Mouse (Mus musculus): ENCODE measurements around the gene Mast1. TPM values are rescaled to one million over a fixed set of nuclear protein-coding genes. Genes with fewer than 3 reads are reported as not detected.

The Mast1 gene
- polyA plus RNA-seq, 1 experiment from 2014 or later = 81.1 TPM

GRCm38 (mm10) chr8:84933767-84934559 lies 3.2 kb downstream of the Mast1 start:
- no peaks in the 10 kb centered on the region for H3K9me3 ChIP-seq
- H3K4me1 ChIP-seq (replicated peaks) = peaks cover 28% of the 10 kb centered on the region
- no peak overlapping the region for H3K9ac ChIP-seq
- peak overlapping the region; percentile 70 for H3K4me2 ChIP-seq
- no peak for ATAC-seq (ENCODE audit: low FRiP score, low read depth)
- H3K36me3 ChIP-seq = peaks cover 20% of the 10 kb centered on the region
- H3K4me3 ChIP-seq = peak overlapping the region; percentile 81
- WGBS = 83% methylated on average over 16 of the region's 16 CpGs
- H3K27me3 ChIP-seq = no peaks in the 10 kb centered on the region
- no peak overlapping the region for H3K27ac ChIP-seq (replicated peaks)

DNA sequence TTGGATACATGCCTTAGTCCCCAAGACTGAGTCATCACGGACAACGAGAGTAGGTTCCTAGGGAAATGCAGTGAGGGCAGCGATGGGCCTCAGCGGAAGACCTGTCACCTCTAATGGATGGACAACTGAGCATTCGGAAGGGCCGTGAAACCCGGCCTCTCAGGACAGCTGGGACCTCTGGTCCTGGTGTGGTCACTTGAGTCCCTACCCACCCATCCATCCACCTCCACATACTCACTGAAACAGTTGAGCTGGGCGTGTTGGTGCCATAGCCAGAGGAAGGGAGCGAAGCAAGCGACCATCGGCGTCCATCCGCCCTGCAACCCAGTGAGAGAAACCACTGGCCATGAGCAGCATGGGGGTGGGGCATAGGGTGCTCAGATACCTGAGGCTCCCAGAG lies 6.6 kb downstream of the Mast1 start:
- H3K4me2 ChIP-seq = no peak overlapping the region
- H3K4me1 ChIP-seq (replicated peaks) = peaks cover 27% of the 10 kb centered on the region
- no peaks in the 10 kb centered on the region for H3K9me3 ChIP-seq
- no peak overlapping the region for H3K9ac ChIP-seq
- 88% methylated on average over 13 of the region's 13 CpGs for WGBS
- peaks cover 39% of the 10 kb centered on the region for H3K36me3 ChIP-seq
- no peak overlapping the region for H3K27ac ChIP-seq (replicated peaks)
- H3K27me3 ChIP-seq = no peaks in the 10 kb centered on the region
- H3K4me3 ChIP-seq = no peak overlapping the region
- ATAC-seq (ENCODE audit: low FRiP score, low read depth) = no peak

GRCm38 (mm10) chr8:84928456-84929306 lies 8.5 kb downstream of the Mast1 start:
- peak; percentile 71 for ATAC-seq (ENCODE audit: low FRiP score, low read depth)
- Histone ChIP-seq H3K9ac (no peak overlapping the region), H3K9me3 (no peaks in the 10 kb centered on the region), H3K27ac (replicated peaks) (no peak overlapping the region), H3K36me3 (peaks cover 53% of the 10 kb centered on the region), H3K27me3 (no peaks in the 10 kb centered on the region), H3K4me3 (peak overlapping the region; percentile 25), H3K4me1 (replicated peaks) (peaks cover 8% of the 10 kb centered on the region), H3K4me2 (peak overlapping the region; percentile 53)
- 2% methylated on average over 46 of the region's 52 CpGs for WGBS

GRCm38 (mm10) chr8:84927513-84927912 lies 9.6 kb downstream of the Mast1 start:
- 85% methylated on average over 1 of the region's 1 CpGs for WGBS
- Histone ChIP-seq H3K4me3 (no peak overlapping the region), H3K27me3 (no peaks in the 10 kb centered on the region), H3K4me1 (replicated peaks) (peaks cover 6% of the 10 kb centered on the region), H3K9ac (no peak overlapping the region), H3K36me3 (peaks cover 61% of the 10 kb centered on the region), H3K4me2 (no peak overlapping the region), H3K27ac (replicated peaks) (no peak overlapping the region), H3K9me3 (no peaks in the 10 kb centered on the region)
- ATAC-seq (ENCODE audit: low FRiP score, low read depth) = no peak

DNA sequence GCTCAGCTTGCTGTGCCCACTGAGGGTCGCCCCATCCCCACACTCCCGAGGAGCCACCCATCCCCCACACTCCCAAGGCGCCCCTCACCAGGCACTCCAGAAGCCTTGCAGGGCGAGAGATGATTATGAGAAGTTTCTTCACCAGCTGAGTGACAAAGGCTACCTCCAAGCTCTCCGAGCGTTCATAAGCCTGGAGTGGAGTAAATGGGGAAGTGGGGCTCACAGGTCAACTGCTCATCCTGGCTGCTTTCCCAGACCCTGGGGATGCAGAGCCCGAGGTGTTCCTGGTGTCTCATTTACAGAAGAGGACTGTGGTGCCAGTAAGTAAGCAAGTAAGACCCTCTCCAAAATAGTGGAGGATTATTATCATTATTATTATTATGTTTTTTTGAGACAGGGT lies 11.6 kb downstream of the Mast1 start:
- Histone ChIP-seq H3K36me3 (peaks cover 65% of the 10 kb centered on the region), H3K9ac (no peak overlapping the region), H3K9me3 (no peaks in the 10 kb centered on the region), H3K27ac (replicated peaks) (no peak overlapping the region), H3K4me1 (replicated peaks) (peaks cover 6% of the 10 kb centered on the region), H3K4me2 (no peak overlapping the region), H3K4me3 (no peak overlapping the region), H3K27me3 (no peaks in the 10 kb centered on the region)
- 72% methylated on average over 7 of the region's 7 CpGs for WGBS
- no peak for ATAC-seq (ENCODE audit: low FRiP score, low read depth)

DNA sequence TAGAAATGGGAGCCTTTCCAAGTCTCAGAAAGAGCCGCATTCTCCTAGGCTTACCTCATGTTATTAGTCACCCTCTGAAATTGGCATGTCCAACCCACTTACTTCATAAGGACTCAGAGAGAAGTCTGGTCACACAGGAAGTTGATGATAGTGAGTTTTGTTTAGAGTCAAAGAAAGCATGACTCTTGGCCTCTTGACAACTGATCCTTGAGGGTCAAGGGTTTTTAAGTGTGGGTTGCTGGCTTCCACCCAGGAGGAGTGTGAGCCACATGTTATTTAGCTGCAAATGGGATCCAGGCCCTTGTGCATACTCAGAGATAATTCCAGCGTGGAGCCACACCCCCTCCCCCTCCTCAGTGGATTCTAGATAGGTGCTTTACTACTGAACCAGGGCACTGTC lies 15.6 kb downstream of the Mast1 start:
- ATAC-seq (ENCODE audit: low FRiP score, low read depth) = no peak
- H3K27ac ChIP-seq (replicated peaks) = no peak overlapping the region
- H3K9ac ChIP-seq = no peak overlapping the region
- peaks cover 87% of the 10 kb centered on the region for H3K36me3 ChIP-seq
- no peaks in the 10 kb centered on the region for H3K9me3 ChIP-seq
- 0 out of 2 replicates have a peak, but pooled peaks cover 2% of the 10 kb centered on the region for H3K27me3 ChIP-seq
- no peaks in the 10 kb centered on the region for H3K4me1 ChIP-seq (replicated peaks)
- no peak overlapping the region for H3K4me2 ChIP-seq
- no peak overlapping the region for H3K4me3 ChIP-seq
- 85% methylated on average over 2 of the region's 2 CpGs for WGBS

GRCm38 (mm10) chr8:84918646-84919045 lies 18.5 kb downstream of the Mast1 start:
- Histone ChIP-seq H3K27me3 (peaks cover 14% of the 10 kb centered on the region; the same call in 1 of the 2 replicates), H3K9me3 (no peaks in the 10 kb centered on the region)
- ATAC-seq (ENCODE audit: low FRiP score, low read depth) = no peak

GRCm38 (mm10) chr8:84917781-84918180 lies 19.4 kb downstream of the Mast1 start:
- no peak overlapping the region for H3K9ac ChIP-seq
- no peak for ATAC-seq (ENCODE audit: low FRiP score, low read depth)
- H3K27ac ChIP-seq (replicated peaks) = no peak overlapping the region
- H3K9me3 ChIP-seq = no peaks in the 10 kb centered on the region
- 33% methylated on average over 20 of the region's 20 CpGs for whole genome bisulfite sequencing
- H3K4me3 ChIP-seq = no peak overlapping the region
- no peak overlapping the region for H3K4me2 ChIP-seq
- peaks cover 4% of the 10 kb centered on the region; the same call in 1 of the 2 replicates for H3K4me1 ChIP-seq (replicated peaks)
- peaks cover 14% of the 10 kb centered on the region; the same call in 1 of the 2 replicates for H3K27me3 ChIP-seq
- peaks cover 93% of the 10 kb centered on the region for H3K36me3 ChIP-seq

More at GRCm38 (mm10) chr8:84918646-84919045, 18.5 kb downstream of the Mast1 start:
- WGBS = 94% methylated on average over 15 of the region's 15 CpGs
- H3K4me1 ChIP-seq (replicated peaks) = no peaks in the 10 kb centered on the region
- no peak overlapping the region for H3K4me3 ChIP-seq
- H3K9ac ChIP-seq = no peak overlapping the region
- H3K27ac ChIP-seq (replicated peaks) = no peak overlapping the region
- H3K36me3 ChIP-seq = peaks cover 93% of the 10 kb centered on the region
- no peak overlapping the region for H3K4me2 ChIP-seq

DNA sequence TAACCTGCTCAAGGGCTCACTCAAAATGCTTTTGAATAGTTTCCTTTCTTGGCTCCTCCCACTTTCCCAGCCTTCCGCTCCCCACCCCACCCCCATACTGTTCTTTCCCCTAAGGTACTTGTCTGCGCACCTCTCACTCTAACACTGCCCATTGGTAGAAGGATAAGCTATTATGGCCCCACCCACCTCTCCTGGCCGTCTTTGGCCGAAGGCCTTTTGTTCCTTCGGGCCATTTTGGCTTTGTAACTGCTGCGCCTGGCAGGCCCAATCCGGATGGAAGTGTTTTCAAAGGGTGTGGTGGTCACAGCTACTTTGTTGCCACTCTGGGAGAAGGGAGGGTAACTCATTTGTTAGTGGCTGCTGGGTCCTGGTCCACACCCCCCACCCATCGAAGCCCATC lies 21.9 kb downstream of the Mast1 start:
- H3K27ac ChIP-seq (replicated peaks) = no peak overlapping the region
- no peak for ATAC-seq (ENCODE audit: low FRiP score, low read depth)
- H3K27me3 ChIP-seq = peaks cover 19% of the 10 kb centered on the region; the same call in 1 of the 2 replicates
- H3K36me3 ChIP-seq = peaks cover 90% of the 10 kb centered on the region
- H3K9ac ChIP-seq = no peak overlapping the region
- no peak overlapping the region for H3K4me3 ChIP-seq
- H3K4me2 ChIP-seq = no peak overlapping the region
- WGBS = 91% methylated on average over 8 of the region's 8 CpGs
- H3K9me3 ChIP-seq = no peaks in the 10 kb centered on the region
- H3K4me1 ChIP-seq (replicated peaks) = peaks cover 5% of the 10 kb centered on the region; the same call in 1 of the 2 replicates

DNA sequence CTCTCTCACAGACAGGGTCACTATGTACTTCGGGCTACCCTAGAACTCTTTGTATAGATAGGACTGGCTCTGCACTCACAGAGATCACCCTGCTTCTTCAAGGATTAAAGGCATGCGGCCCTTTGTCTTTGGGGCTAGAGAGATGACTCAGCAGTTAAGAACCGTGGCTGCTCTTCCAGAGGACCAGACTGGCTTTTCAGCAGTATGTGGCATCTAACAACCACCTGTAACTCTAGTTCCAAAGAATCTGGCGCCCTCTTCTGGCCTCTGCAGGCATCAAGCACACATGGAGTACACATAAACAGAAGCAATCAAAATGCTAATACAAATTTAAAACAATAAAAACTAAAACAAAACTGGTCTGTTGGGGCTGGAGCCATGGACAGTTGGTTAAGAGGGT lies 23.2 kb downstream of the Mast1 start:
- Histone ChIP-seq H3K9me3 (no peaks in the 10 kb centered on the region), H3K27me3 (peaks cover 17% of the 10 kb centered on the region; the same call in 1 of the 2 replicates), H3K9ac (no peak overlapping the region), H3K4me2 (no peak overlapping the region), H3K4me3 (no peak overlapping the region), H3K36me3 (peaks cover 82% of the 10 kb centered on the region), H3K4me1 (replicated peaks) (peaks cover 6% of the 10 kb centered on the region), H3K27ac (replicated peaks) (no peak overlapping the region)
- no peak for ATAC-seq (ENCODE audit: low FRiP score, low read depth)
- WGBS = 40% methylated on average over 4 of the region's 4 CpGs

- Histone ChIP-seq H3K36me3 (peaks cover 77% of the 10 kb centered on the region), H3K9me3 (no peaks in the 10 kb centered on the region), H3K9ac (no peak overlapping the region), H3K4me1 (replicated peaks) (peaks cover 10% of the 10 kb centered on the region), H3K27ac (replicated peaks) (no peak overlapping the region), H3K4me2 (peak overlapping the region; percentile 51), H3K4me3 (peak overlapping the region; percentile 9), H3K27me3 (peaks cover 17% of the 10 kb centered on the region; the same call in 1 of the 2 replicates)
- no peak for ATAC-seq (ENCODE audit: low FRiP score, low read depth)
- WGBS = 16% methylated on average over 9 of the region's 9 CpGs
These were observed 23.7 kb downstream of the Mast1 start for GRCm38 (mm10) chr8:84913502-84913900.

Measured in hindbrain, embryonic 15.5 days (tissue).